Mouse (Mus musculus): Measurements from ENCODE around the gene Gm20696. TPM values are rescaled to one million over a fixed set of nuclear protein-coding genes. Genes with fewer than 3 reads are reported as not detected.

Gm20696 gene
- total RNA-seq, 2 experiments from 2014 or later, result 6.3 to 11.9 TPM

GRCm38 (mm10) chr6:99629726-99630458 is 36.7 kb downstream of the Gm20696 start:
- DNase-seq (ENCODE audit: low spot score in 2 of 2), result no peak
- intact Hi-C loops (cut with DNase I), result no loop called here

- intact Hi-C loops (cut with DNase I), result no loop called here
- DNase-seq (ENCODE audit: low spot score in 2 of 2), result no peak
Measured at GRCm38 (mm10) chr6:99626347-99626746, 40.2 kb downstream of the Gm20696 start.

- intact Hi-C loops (cut with DNase I), result no loop called here
- DNase-seq (ENCODE audit: low spot score in 2 of 2), result no peak
Measured at GRCm38 (mm10) chr6:99625803-99626202, 40.8 kb downstream of the Gm20696 start.

- intact Hi-C loops (cut with DNase I), result no loop called here
- DNase-seq (ENCODE audit: low spot score in 2 of 2), result no peak
Measured at GRCm38 (mm10) chr6:99625306-99625705, 41.3 kb downstream of the Gm20696 start.

- intact Hi-C loops (cut with DNase I), result no loop called here
Measured at GRCm38 (mm10) chr6:99624542-99624941, 42.1 kb downstream of the Gm20696 start.

GRCm38 (mm10) chr6:99623641-99624040 is 43.0 kb downstream of the Gm20696 start:
- no peak for DNase-seq (ENCODE audit: low spot score in 2 of 2)
- intact Hi-C loops (cut with DNase I), result no loop called here

More at GRCm38 (mm10) chr6:99624542-99624941, 42.1 kb downstream of the Gm20696 start:
- no peak for DNase-seq (ENCODE audit: low spot score in 2 of 2)

GRCm38 (mm10) chr6:99621167-99621566 is 45.4 kb downstream of the Gm20696 start:
- DNase-seq (ENCODE audit: low spot score in 2 of 2), result no peak
- intact Hi-C loops (cut with DNase I), result no loop called here

GRCm38 (mm10) chr6:99620471-99620870 is 46.1 kb downstream of the Gm20696 start:
- DNase-seq (ENCODE audit: low spot score in 2 of 2), result no peak
- intact Hi-C loops (cut with DNase I), result no loop called here

- no peak for DNase-seq (ENCODE audit: low spot score in 2 of 2)
- intact Hi-C loops (cut with DNase I), result no loop called here
Measured at GRCm38 (mm10) chr6:99619964-99620363, 46.6 kb downstream of the Gm20696 start.

GRCm38 (mm10) chr6:99619466-99619865 is 47.1 kb downstream of the Gm20696 start:
- DNase-seq (ENCODE audit: low spot score in 2 of 2), result no peak
- intact Hi-C loops (cut with DNase I), result no loop called here

GRCm38 (mm10) chr6:99617867-99618266 is 48.7 kb downstream of the Gm20696 start:
- no peak for DNase-seq (ENCODE audit: low spot score in 2 of 2)
- intact Hi-C loops (cut with DNase I), result no loop called here

GRCm38 (mm10) chr6:99617415-99617814 is 49.2 kb downstream of the Gm20696 start:
- no peak for DNase-seq (ENCODE audit: low spot score in 2 of 2)
- intact Hi-C loops (cut with DNase I), result no loop called here

GRCm38 (mm10) chr6:99615272-99615751 is 51.3 kb downstream of the Gm20696 start:
- no peak for DNase-seq (ENCODE audit: low spot score in 2 of 2)
- intact Hi-C loops (cut with DNase I), result no loop called here

GRCm38 (mm10) chr6:99614566-99615271 is 51.9 kb downstream of the Gm20696 start:
- peak; percentile 48 to 54 for DNase-seq (ENCODE audit: low spot score in 2 of 2)
- intact Hi-C loops (cut with DNase I), result no loop called here

GRCm38 (mm10) chr6:99611866-99612265 is 54.7 kb downstream of the Gm20696 start:
- intact Hi-C loops (cut with DNase I), result no loop called here
- DNase-seq (ENCODE audit: low spot score in 2 of 2), result no peak

- intact Hi-C loops (cut with DNase I), result no loop called here
- DNase-seq (ENCODE audit: low spot score in 2 of 2), result no peak
Measured at GRCm38 (mm10) chr6:99610454-99611427, 55.9 kb downstream of the Gm20696 start.

- no peak for DNase-seq (ENCODE audit: low spot score in 2 of 2)
- intact Hi-C loops (cut with DNase I), result no loop called here
Measured at GRCm38 (mm10) chr6:99606079-99606478, 60.5 kb downstream of the Gm20696 start.

GRCm38 (mm10) chr6:99604758-99605157 is 61.8 kb downstream of the Gm20696 start:
- no peak for DNase-seq (ENCODE audit: low spot score in 2 of 2)
- intact Hi-C loops (cut with DNase I), result loop anchor here (5.0 kb wide), 1 partner anchor 82 kb away; the partner anchor contains the start of gene Foxp1

- peak; percentile 22 to 24 for DNase-seq (ENCODE audit: low spot score in 2 of 2)
- intact Hi-C loops (cut with DNase I), result loop anchor here (5.0 kb wide), 1 partner anchor 80 kb away; the partner anchor contains the start of gene Foxp1
Measured at GRCm38 (mm10) chr6:99602434-99602833, 64.2 kb downstream of the Gm20696 start.

Data from left cerebral cortex, postnatal 36 days (tissue).